ENCODE assay signal across 8 mouse cellular contexts in genomic region chr10:117393196-117393890, GRCm38 (mm10). TPM values are rescaled to one million over a fixed set of nuclear protein-coding genes. Genes with fewer than 3 reads are reported as not detected.
DNase-seq lines count a peak whose midpoint lies in the region; ATAC-seq and TF ChIP-seq lines count a peak whose summit lies in the region.

No protein-coding gene starts in this region.

- peak overlapping the region; percentile 49 for H3K9ac ChIP-seq in heart, embryonic 15.5 days

- H3K4me1 ChIP-seq in cortical plate, adult 2 months (ENCODE audit: control insufficient read depth, insufficient read depth, low read length), result peaks cover 1% of the 10 kb centered on the region; the same call in 1 of the 2 replicates
- 0 out of 2 replicates have a peak, but pooled peaks cover 3% of the 10 kb centered on the region for H3K4me1 ChIP-seq in heart, embryonic 15.5 days (replicated peaks)

- under 1% methylated on average over 27 of the region's 27 CpGs for WGBS in heart, embryonic 15.5 days

- no peaks in the 10 kb centered on the region for H3K27me3 ChIP-seq in heart, embryonic 15.5 days

- H3K9me3 ChIP-seq in heart, embryonic 15.5 days (replicated peaks), result no peaks in the 10 kb centered on the region

- peak overlapping the region; percentile 50 for H3K4me3 ChIP-seq in layer of hippocampus, adult 2 months
- peak overlapping the region; percentile 31 for H3K4me3 ChIP-seq in cortical plate, adult 2 months (ENCODE audit: insufficient read depth, low read length)
- peak overlapping the region; percentile 48 for H3K4me3 ChIP-seq in heart, embryonic 15.5 days

- TF ChIP-seq CTCF in layer of hippocampus, adult 2 months (conservative IDR thresholded peaks at IDR 0.05), result no peak
- TF ChIP-seq CTCF in cortical plate, adult 2 months (IDR thresholded peaks at IDR 0.05; ENCODE audit: extremely low read depth, insufficient read depth, low read length), result no peak

- peak; percentile 71 for ATAC-seq in heart, embryonic 15.5 days (replicated peaks; ENCODE audit: insufficient number of reproducible peaks, insufficient read depth, low FRiP score, low read depth)
- ATAC-seq in megakaryocyte progenitor cell, adult 5-6 weeks (replicated peaks; ENCODE audit: poor library complexity), result peak; percentile 88

- no peak for TF ChIP-seq POLR2A in cortical plate, adult 2 months (IDR thresholded peaks at IDR 0.05; ENCODE audit: extremely low read depth, insufficient read depth, low read length)

- H3K36me3 ChIP-seq in heart, embryonic 15.5 days, result no peaks in the 10 kb centered on the region

- no peak overlapping the region for H3K27ac ChIP-seq in layer of hippocampus, adult 2 months
- no peak overlapping the region for H3K27ac ChIP-seq in cortical plate, adult 2 months (ENCODE audit: insufficient read depth, low read length)
- H3K27ac ChIP-seq in heart, embryonic 15.5 days, result peak overlapping the region; percentile 46; the same call in 1 of the 2 replicates

- DNase-seq in layer of hippocampus, adult 2 months (ENCODE audit: low spot score in 2 of 2), result no peak
- DNase-seq in layer of hippocampus, postnatal 25 days (ENCODE audit: extremely low spot score in 1 of 2, low spot score in 1 of 2), result no peak
- peak; percentile 56 for DNase-seq in kidney, postnatal 10 days
- peak; percentile 25 to 51 for DNase-seq in thymus, adult 18-20 months
- DNase-seq in left cerebral cortex, adult 8-10 months (ENCODE audit: low spot score in 2 of 2), result no peak

- peak overlapping the region; percentile 74 for H3K4me2 ChIP-seq in heart, embryonic 15.5 days

RNA-seq across cellular contexts. Expression of gene Cpsf6, which starts 13.5 kb away (rescaled TPM):
- total RNA-seq in layer of hippocampus, adult 2 months (2021), result 100 to 1,000 TPM; 111 to 116 TPM
- total RNA-seq in layer of hippocampus, postnatal 25 days (2021), result 100 to 1,000 TPM; 103 to 115 TPM
- polyA plus RNA-seq in cortical plate, adult 2 months (2012; rRNA removed), result 60.4 and 61.3 TPM in 2 replicates
- 78.5 and 85.9 TPM in 2 replicates for polyA plus RNA-seq in heart, embryonic 15.5 days (2015; fragmentation: Nextera tagmentation; extraction: Ambion mirVana)
- total RNA-seq in megakaryocyte progenitor cell, adult 5-6 weeks (2015), result 103 and 107 TPM in 2 replicates
- 108 and 138 TPM in 2 replicates for total RNA-seq in megakaryocyte progenitor cell, adult 5-6 weeks (2017)
- 100 to 1,000 TPM in 2 of 4 experiments, 10 to 100 TPM in 2; 86.2 to 103 (median 96.1) TPM for total RNA-seq in left cerebral cortex, adult 8-10 months (2022)

Comparison
In these comparisons a context has a peak if more than half of its experiments do, and no peak if none do; other contexts are left out.
1. DNase-seq: peak in kidney, postnatal 10 days (single experiment) and thymus, adult 18-20 months (2 of 2); none in layer of hippocampus, adult 2 months (0 of 2), layer of hippocampus, postnatal 25 days (0 of 2) and left cerebral cortex, adult 8-10 months (0 of 2).
2. Peak in every context shown above with its lines, with median percentiles within 50 percentile points of each other: H3K4me3 ChIP-seq.